Mouse (Mus musculus) forebrain, embryonic 12.5 days (tissue): ENCODE results near the gene Zfp541. TPM values are rescaled to one million over a fixed set of nuclear protein-coding genes. Genes with fewer than 3 reads are reported as not detected.

Experiments
- ATAC-seq: fragments of 200-750 bp; cut with Nextera tagmentation; 2 replicates; pipeline ENCODE4 v1.8.0; 2017; ENCODE audit warnings: moderate TSS enrichment; ENCODE audit not compliant: low FRiP score
- H3K27ac ChIP-seq: fragments of 300-500 bp; sonication (generic); 2 replicates; pipeline ENCODE4 v1.5.1; 2016; ENCODE audit warnings: mild to moderate bottlenecking
- H3K27me3 ChIP-seq: fragments of 300-500 bp; sonication (generic); 2 replicates; pipeline ENCODE4 v1.6.1; 2016; ENCODE audit warnings: mild to moderate bottlenecking
- H3K36me3 ChIP-seq: fragments of 300-500 bp; sonication (generic); replicated peaks from 2 replicates; pipeline ENCODE4 v1.6.1; 2016; ENCODE audit warnings: mild to moderate bottlenecking
- H3K4me1 ChIP-seq: fragments of 300-500 bp; sonication (generic); 2 replicates; pipeline ENCODE4 v1.6.1; 2016
- H3K4me2 ChIP-seq: fragments of 300-500 bp; sonication (generic); 2 replicates; pipeline ENCODE4 v1.6.1; 2016; ENCODE audit warnings: mild to moderate bottlenecking, moderate library complexity
- H3K4me3 ChIP-seq: fragments of 300-500 bp; sonication (generic); replicated peaks from 2 replicates; pipeline ENCODE4 v1.5.1; 2016; ENCODE audit warnings: mild to moderate bottlenecking
- H3K9ac ChIP-seq: fragments of 300-500 bp; sonication (generic); 2 replicates; pipeline ENCODE4 v1.6.1; 2016; ENCODE audit warnings: mild to moderate bottlenecking
- H3K9me3 ChIP-seq: fragments of 300-500 bp; sonication (generic); 2 replicates; pipeline ENCODE4 v1.6.1; 2016
- WGBS: fragments of 180-500 bp; shearing (Covaris S2); methylation state at CpG from one replicate; pipeline ENCODE4 v1.1.7; 2016; 5-methylcytosine and 5-hydroxymethylcytosine counted together
- polyA plus RNA-seq: library from polyadenylated mRNA; unstranded; fragments of >200 nt; fragmentation: Nextera tagmentation; extraction: Ambion mirVana; gene quantifications from 2 replicates; pipeline ENCODE4 v1.2.1, GENCODE M21; 2016

Zfp541 gene
- polyA plus RNA-seq, 1 experiment from 2014 or later = not detected

DNA sequence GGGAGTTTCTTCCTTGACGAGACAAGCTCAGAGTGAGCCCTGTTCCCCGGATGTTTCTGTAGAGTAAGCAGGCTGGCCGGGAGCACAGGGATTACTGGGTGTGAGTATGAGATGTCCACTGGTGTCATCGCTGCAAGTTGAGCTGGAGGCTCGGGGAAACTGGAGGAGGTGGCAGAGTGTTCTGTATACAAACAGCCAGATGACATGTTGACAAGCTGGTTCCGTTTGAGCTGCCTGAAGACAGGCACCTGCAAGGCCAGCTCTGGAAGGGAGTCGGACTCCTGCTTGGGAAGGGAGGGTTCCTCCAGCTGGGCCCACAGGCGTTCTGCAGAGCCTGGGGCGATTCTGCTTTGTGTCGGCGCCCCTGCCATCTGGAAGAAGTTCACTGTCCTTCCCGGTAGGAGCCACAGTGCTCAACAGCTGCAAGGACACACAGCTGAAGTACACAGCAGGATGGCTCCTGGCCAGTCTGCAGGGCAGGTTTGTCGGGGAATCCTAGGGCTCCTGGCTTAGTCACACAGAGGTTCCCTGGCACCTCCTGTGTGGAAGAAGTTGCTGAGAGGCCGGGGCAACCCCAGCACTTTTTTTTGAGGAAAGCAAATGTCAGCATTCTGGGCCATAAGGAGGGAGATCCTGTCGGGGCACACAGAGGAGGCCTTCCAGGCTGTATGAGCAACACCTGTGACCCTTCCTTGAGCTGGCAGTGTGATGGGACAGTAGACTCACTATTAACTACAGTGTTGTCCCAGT lies 40.3 kb downstream of the Zfp541 start:
- Histone ChIP-seq H3K36me3 (peaks cover 25% of the 10 kb centered on the region), H3K4me1 (peaks cover 33% of the 10 kb centered on the region), H3K9ac (no peak overlapping the region)

DNA sequence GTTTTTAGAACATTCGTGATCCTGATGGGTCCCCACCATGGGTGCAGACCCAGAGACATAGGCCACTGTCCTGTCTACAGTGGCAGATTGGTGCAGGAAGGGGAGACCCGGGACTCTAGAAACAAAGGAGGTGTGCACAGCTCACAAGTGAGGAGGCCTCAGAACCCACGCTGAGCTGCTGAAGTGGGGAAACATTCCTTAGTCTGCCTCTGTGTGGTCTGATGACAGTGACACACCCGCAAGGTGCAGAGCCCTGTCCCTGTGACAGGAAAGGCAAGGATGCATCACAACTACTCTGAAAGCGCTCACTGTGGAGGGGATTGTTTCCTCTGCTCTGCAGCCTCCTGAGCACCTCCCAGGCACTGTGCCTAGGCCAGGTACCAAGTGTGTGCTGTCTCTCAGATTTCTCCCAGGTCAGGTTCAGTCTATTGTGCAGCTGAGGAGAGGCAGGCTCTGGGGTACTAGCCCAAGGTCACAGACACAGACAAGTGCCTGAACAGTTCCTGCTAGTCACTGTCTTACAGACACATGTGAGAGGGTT lies 41.1 kb downstream of the Zfp541 start:
- H3K27me3 ChIP-seq = no peaks in the 10 kb centered on the region
- ATAC-seq = no peak
- no peak overlapping the region for H3K9ac ChIP-seq
- H3K36me3 ChIP-seq = peaks cover 32% of the 10 kb centered on the region
- H3K4me3 ChIP-seq = no peak overlapping the region
- no peak overlapping the region for H3K4me2 ChIP-seq
- 0 out of 2 replicates have a peak overlapping the region, but pooled peaks have one; percentile 5 for H3K27ac ChIP-seq
- WGBS = 86% methylated on average over 5 of the region's 5 CpGs
- peaks cover 31% of the 10 kb centered on the region for H3K4me1 ChIP-seq
- no peaks in the 10 kb centered on the region for H3K9me3 ChIP-seq

More for the DNA sequence above, 40.3 kb downstream of the Zfp541 start:
- Histone ChIP-seq H3K4me2 (no peak overlapping the region), H3K27me3 (no peaks in the 10 kb centered on the region), H3K4me3 (no peak overlapping the region), H3K9me3 (no peaks in the 10 kb centered on the region), H3K27ac (no peak overlapping the region)
- no peak for ATAC-seq
- WGBS = 83% methylated on average over 15 of the region's 15 CpGs

DNA sequence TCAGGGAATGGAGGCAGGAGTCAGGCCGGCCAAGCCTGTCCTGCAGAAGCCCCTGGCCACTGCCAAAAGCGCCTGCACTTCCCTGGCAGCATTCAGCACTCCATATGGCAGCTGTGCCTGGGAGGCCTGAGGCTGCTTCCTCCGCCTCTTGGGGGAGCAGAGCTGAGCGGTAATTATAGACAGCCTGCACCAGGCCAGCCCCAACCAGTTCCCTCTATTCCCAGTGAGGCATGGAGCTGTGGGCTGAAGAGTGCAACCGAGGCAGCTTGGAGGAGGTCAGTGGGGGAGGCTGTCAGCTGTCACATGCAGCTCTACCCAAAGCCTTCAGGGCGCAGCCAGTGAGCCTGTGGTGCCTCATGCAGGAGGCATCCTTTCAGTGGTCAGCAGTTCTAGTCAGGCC lies 42.1 kb downstream of the Zfp541 start:
- WGBS = 77% methylated on average over 6 of the region's 6 CpGs
- Histone ChIP-seq H3K4me3 (no peak overlapping the region), H3K9me3 (no peaks in the 10 kb centered on the region), H3K36me3 (peaks cover 42% of the 10 kb centered on the region), H3K27ac (0 out of 2 replicates have a peak overlapping the region, but pooled peaks have one; percentile 19), H3K4me1 (peaks cover 29% of the 10 kb centered on the region), H3K9ac (no peak overlapping the region), H3K27me3 (no peaks in the 10 kb centered on the region), H3K4me2 (no peak overlapping the region)
- ATAC-seq = no peak

DNA sequence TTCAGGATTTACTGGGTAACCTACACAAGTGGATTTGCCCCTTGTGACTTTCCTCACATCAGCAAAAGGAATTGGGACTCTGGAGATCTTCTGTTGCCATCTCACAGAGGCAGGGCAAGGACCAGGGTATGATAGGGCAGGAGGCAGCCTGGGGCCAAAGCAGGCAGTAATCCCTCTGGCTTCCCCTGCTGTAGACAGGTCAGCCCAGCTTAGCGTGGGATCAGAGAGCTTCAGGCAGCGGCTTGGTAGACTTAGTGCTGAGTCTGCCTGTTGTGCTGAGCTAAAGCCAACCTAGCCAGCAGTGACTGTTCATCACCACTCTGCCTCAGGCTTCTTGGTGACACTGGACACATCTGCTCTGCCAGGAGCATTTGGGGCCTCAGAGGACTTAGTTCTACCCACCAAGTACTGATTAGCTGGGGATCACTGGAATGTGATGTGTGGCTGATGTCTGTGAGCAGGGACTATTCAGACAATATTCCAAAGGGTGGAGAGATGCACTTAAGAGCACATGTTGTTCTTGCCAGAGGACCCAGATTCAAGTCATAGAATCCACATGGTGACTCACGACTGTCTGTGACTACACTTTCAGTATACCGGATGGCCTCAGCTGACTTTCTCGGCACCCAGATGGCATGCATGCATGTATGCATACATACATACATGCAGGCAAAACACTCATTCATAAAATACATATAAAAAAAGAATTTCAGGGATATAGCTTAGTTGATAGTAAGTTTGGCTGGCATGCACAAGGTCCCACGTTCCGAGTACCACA lies 43.2 kb downstream of the Zfp541 start:
- WGBS = 90% methylated on average over 7 of the region's 7 CpGs
- Histone ChIP-seq H3K4me3 (no peak overlapping the region), H3K9ac (no peak overlapping the region), H3K36me3 (peaks cover 53% of the 10 kb centered on the region), H3K27me3 (no peaks in the 10 kb centered on the region), H3K27ac (0 out of 2 replicates have a peak overlapping the region, but pooled peaks have one; percentile 19), H3K9me3 (no peaks in the 10 kb centered on the region), H3K4me1 (peaks cover 20% of the 10 kb centered on the region), H3K4me2 (no peak overlapping the region)
- ATAC-seq = no peak

DNA sequence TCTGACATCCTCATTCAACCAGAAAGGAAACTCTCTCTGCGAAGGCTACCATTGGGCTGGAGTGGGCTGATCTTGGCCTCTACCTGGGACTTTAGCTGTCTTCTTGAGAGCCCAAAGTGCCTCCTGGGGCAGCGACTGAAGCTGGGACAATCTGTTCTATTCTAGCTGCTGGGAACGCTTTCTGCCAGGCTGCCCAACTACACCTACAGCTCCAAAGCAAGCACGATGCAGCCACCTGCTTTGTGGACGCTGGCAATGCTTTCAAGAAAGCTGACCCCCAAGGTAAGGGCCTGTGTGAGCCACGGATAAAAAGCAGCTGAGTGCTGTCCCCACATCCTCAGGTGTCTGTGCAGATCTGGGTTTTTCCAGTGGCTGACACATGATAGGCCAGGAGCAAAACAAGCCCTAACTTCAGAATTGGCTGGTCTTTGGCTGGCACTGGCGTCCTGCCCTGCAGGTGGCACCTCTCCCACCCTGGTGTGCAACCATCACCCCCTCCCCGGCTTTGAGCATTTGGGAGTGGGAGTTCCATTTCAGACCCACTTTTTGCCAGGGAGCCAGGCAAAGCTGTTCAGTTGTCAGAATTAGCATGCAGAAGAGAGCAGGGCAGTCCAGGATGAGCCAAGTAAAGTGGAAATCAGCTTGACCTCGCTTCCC lies 47.4 kb downstream of the Zfp541 start:
- H3K4me1 ChIP-seq = no peaks in the 10 kb centered on the region
- no peak overlapping the region for H3K4me3 ChIP-seq
- H3K27me3 ChIP-seq = no peaks in the 10 kb centered on the region
- no peak for ATAC-seq
- no peak overlapping the region for H3K27ac ChIP-seq
- peaks cover 80% of the 10 kb centered on the region for H3K36me3 ChIP-seq
- 90% methylated on average over 9 of the region's 9 CpGs for WGBS
- H3K9me3 ChIP-seq = no peaks in the 10 kb centered on the region
- H3K9ac ChIP-seq = no peak overlapping the region
- no peak overlapping the region for H3K4me2 ChIP-seq

DNA sequence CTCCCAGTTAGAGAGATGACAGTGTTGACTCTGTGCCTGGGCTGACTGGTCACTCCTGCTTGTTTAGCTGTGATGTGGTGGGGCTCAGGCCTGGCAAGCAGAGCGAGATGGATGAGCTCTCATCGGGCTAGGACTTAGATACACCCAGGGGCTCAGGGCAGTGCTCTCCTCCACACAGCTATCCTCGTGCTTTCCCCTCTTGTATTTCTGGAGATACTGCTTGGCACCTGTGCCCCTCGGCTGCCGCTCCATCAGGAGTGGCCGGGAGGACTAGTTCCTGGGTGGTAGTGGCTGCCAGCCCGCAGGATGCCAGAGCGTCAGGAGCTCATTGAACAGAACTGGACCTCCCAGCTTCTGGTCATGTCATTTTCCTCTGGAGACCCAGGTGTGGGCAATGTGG lies 48.5 kb downstream of the Zfp541 start:
- Histone ChIP-seq H3K9me3 (no peaks in the 10 kb centered on the region), H3K36me3 (peaks cover 82% of the 10 kb centered on the region), H3K4me2 (no peak overlapping the region), H3K9ac (no peak overlapping the region), H3K27ac (no peak overlapping the region), H3K4me3 (no peak overlapping the region), H3K27me3 (no peaks in the 10 kb centered on the region), H3K4me1 (no peaks in the 10 kb centered on the region)
- ATAC-seq = no peak
- WGBS = 95% methylated on average over 8 of the region's 8 CpGs

DNA sequence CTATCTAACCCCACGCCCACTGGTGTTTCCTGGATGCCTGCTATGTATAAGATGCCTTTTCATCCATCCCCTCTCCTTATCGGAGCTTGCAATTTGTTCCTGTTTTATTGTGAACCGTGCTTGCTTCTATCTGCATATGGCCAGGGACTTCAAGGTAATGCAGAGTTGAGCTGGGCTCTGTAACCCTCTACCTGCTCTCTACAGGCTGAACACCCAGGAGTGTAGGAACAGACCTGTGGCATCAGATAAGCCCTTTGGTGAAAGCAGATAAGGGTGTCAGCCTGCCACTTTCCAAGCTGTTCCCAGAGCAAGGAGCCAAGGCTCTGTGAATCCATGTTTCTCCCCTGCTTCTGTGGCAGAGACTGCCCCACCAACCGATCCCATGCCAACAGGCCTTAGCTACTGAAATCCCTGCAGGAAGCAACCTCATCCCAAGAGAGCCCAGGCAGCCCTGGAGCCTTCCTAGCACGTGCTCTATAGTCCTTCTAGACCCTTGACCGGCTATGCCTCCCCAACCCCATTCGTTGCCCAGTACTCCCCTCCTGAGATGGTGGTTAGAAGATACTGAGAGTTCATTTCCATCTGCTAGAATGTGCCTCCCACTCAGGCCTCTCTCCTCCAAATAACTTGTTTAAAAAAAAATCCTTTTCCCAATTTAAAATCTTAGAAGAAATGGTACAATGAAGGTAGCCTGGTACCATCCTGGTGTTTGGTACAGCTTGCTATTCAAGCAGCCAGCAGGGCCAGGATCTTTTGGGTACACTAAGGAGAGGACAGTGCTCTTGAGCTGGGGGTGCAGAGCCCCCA lies 49.9 kb downstream of the Zfp541 start:
- H3K27me3 ChIP-seq = no peaks in the 10 kb centered on the region
- H3K4me1 ChIP-seq = no peaks in the 10 kb centered on the region
- no peak overlapping the region for H3K27ac ChIP-seq
- H3K9me3 ChIP-seq = no peaks in the 10 kb centered on the region
- no peak for ATAC-seq
- H3K4me2 ChIP-seq = no peak overlapping the region
- peaks cover 95% of the 10 kb centered on the region for H3K36me3 ChIP-seq
- no peak overlapping the region for H3K9ac ChIP-seq
- WGBS = 88% methylated on average over 7 of the region's 7 CpGs
- no peak overlapping the region for H3K4me3 ChIP-seq

DNA sequence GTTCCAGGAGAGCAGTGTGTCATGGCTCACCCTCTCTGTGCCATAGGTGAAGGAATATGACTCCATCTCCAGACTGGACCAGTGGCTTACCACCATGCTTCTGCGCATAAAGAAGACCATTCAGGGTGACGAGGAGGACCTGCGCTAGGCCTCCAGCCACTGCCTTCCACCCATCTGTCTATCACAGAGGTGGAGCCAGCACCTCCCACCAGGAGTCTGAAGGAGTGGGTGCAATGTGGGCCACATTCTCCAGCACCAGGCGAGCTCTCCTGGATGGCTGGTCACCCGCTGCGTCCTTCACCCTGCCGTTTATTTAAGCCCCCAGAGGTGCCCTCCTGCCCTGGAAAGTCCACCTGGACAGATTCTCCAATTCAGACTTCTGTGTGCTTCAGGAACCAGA lies 54.8 kb downstream of the Zfp541 start:
- H3K4me3 ChIP-seq = no peak overlapping the region
- H3K4me2 ChIP-seq = no peak overlapping the region
- peaks cover 67% of the 10 kb centered on the region for H3K36me3 ChIP-seq
- H3K9ac ChIP-seq = no peak overlapping the region
- H3K4me1 ChIP-seq = peaks cover 14% of the 10 kb centered on the region
- no peak for ATAC-seq
- no peak overlapping the region for H3K27ac ChIP-seq
- H3K9me3 ChIP-seq = no peaks in the 10 kb centered on the region
- WGBS = 96% methylated on average over 7 of the region's 7 CpGs
- no peaks in the 10 kb centered on the region for H3K27me3 ChIP-seq

DNA sequence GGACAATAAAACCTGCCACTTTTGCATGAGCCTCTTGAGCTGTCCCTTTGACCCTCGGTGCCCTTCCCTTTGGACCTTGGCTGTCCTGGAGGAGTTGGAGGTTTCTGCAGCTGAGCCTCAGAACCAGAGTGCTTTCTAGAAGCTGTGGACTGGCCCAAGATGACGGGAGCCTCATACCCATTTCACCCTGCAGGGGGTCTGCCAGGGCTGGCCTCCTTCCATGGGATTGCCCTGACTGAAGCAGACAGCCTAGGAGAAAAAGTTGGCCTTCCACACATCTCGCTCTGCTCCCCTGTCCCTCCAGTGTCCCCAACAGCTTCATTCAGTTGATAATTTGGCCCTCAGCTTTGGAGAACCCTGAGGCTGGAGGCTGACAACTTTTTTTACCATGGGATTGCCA lies 55.5 kb downstream of the Zfp541 start:
- H3K36me3 ChIP-seq = peaks cover 60% of the 10 kb centered on the region
- peaks cover 14% of the 10 kb centered on the region for H3K4me1 ChIP-seq
- H3K9ac ChIP-seq = no peak overlapping the region
- WGBS = 86% methylated on average over 3 of the region's 3 CpGs
- no peak overlapping the region for H3K4me3 ChIP-seq
- H3K27me3 ChIP-seq = no peaks in the 10 kb centered on the region
- no peak for ATAC-seq
- H3K27ac ChIP-seq = no peak overlapping the region
- no peaks in the 10 kb centered on the region for H3K9me3 ChIP-seq
- H3K4me2 ChIP-seq = no peak overlapping the region

DNA sequence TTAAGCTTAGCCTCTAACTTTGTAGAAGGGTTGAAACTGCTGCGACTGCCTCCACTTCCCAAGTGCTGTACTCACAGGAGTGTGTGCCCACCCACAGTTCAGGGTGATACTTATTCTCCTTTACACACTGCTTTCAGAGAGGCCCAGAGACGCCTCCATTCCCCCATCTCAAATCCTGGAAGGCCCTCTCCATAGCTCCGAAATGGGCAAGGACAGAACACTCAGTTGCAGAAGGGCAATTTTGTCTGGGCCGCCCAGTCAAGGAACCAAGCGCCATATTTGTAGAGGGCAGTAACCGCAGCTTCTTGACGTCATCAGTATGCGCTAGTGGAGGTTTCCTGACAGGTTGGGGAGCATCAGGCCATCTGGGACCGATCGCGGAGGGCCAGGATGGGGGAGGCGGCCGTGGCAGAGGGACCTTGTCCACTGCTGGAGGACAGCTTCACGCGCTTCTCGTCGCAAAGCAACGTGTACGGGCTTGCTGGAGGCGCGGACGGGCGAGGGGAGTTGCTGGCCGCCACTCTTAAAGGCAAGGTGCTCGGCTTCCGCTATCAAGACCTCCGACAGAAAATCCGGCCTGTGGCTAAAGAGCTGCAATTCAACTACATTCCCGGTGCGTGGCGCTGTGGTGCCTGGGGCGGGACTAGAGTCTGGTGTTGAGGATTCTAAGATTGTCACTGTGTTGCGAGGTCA lies 58.1 kb downstream of the Zfp541 start, which contains the start of gene Kptn:
Gene Kptn (plus strand): TSS at position 327 of the 693 bp plus-strand sequence.
- peak; percentile 92 for ATAC-seq
- H3K4me1 ChIP-seq = peaks cover 14% of the 10 kb centered on the region
- WGBS = under 1% methylated on average over 33 of the region's 33 CpGs

DNA sequence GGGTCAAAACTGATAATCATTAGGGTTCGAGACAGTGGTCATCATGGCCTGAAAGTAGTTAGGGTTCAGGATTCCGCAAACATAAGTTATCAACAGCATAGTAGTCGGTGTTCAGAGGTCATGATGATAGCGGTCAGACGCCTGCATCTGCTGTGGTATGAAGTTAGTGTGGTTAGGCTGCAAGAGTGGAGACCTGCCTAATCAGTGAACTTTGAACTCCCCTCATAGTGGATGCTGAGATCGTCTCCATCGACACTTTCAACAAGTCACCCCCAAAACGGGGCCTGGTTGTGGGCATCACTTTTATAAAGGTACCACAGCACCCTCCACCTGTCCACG lies 58.6 kb downstream of the Zfp541 start:
- peak overlapping the region; percentile 69 for H3K4me3 ChIP-seq
- peaks cover 33% of the 10 kb centered on the region for H3K36me3 ChIP-seq
- H3K9me3 ChIP-seq = no peaks in the 10 kb centered on the region
- peak overlapping the region; percentile 17; the same call in 1 of the 2 replicates for H3K9ac ChIP-seq
- H3K4me1 ChIP-seq = peaks cover 14% of the 10 kb centered on the region
- ATAC-seq = peak; percentile 49; the same call in 1 of the 2 replicates
- H3K4me2 ChIP-seq = peak overlapping the region; percentile 57
- no peaks in the 10 kb centered on the region for H3K27me3 ChIP-seq
- no peak overlapping the region for H3K27ac ChIP-seq
- 50% methylated on average over 9 of the region's 9 CpGs for WGBS

More for the DNA sequence above, 58.1 kb downstream of the Zfp541 start, which contains the start of gene Kptn:
- Histone ChIP-seq H3K27ac (peak within 1 kb of the TSS; percentile 89), H3K9me3 (no peaks in the 10 kb centered on the region), H3K9ac (peak within 1 kb of the TSS; percentile 77), H3K4me2 (peak within 1 kb of the TSS; percentile 57), H3K36me3 (peaks cover 39% of the 10 kb centered on the region), H3K27me3 (no peaks in the 10 kb centered on the region), H3K4me3 (peak within 1 kb of the TSS; percentile 69)
